Mouse (Mus musculus) heart, embryonic 14.5 days (tissue): ENCODE measurements around the gene Blcap. TPM values are rescaled to one million over a fixed set of nuclear protein-coding genes. Genes with fewer than 3 reads are reported as not detected.

Experiments
- ATAC-seq: fragments of 200-750 bp; cut with Nextera tagmentation; 2 replicates; pipeline ENCODE4 v1.8.0; 2017; ENCODE audit warnings: low read depth, moderate TSS enrichment; ENCODE audit not compliant: insufficient number of reproducible peaks, insufficient read depth, low FRiP score
- H3K27ac ChIP-seq, 2 experiments: fragments of 200-500 bp in 1 of 2; fragments of 300-500 bp in 1 of 2; sonication (generic) in 1 of 2; replicated peaks in 1 of 2; 2 replicates each; pipeline ENCODE4 v1.5.1; 2012 to 2014; ENCODE audit warnings: low read depth in 2 of 2, low read length in 2 of 2, control low read depth in 1 of 2, mild to moderate bottlenecking in 1 of 2, mixed read lengths in 1 of 2; ENCODE audit not compliant: control insufficient read depth in 1 of 2, insufficient read depth in 1 of 2
- H3K27me3 ChIP-seq: fragments of 300-500 bp; sonication (generic); 2 replicates; pipeline ENCODE4 v1.6.1; 2014; ENCODE audit warnings: mild to moderate bottlenecking, low read length, control low read depth; ENCODE audit not compliant: control insufficient read depth, insufficient read depth
- H3K36me3 ChIP-seq: fragments of 300-500 bp; sonication (generic); 2 replicates; pipeline ENCODE4 v1.6.1; 2014; ENCODE audit warnings: mild to moderate bottlenecking, control low read depth, low read length, mixed read lengths; ENCODE audit not compliant: control insufficient read depth, insufficient read depth
- H3K4me1 ChIP-seq, 2 experiments: fragments of 200-500 bp in 1 of 2; fragments of 300-500 bp in 1 of 2; sonication (generic) in 1 of 2; 2 replicates each; pipeline ENCODE4 v1.6.1; 2012 to 2014; ENCODE audit warnings: low read length in 2 of 2, control low read depth in 1 of 2, mixed read lengths in 1 of 2; ENCODE audit not compliant: control insufficient read depth in 2 of 2, insufficient read depth in 2 of 2
- H3K4me2 ChIP-seq: fragments of 300-500 bp; sonication (generic); 2 replicates; pipeline ENCODE4 v1.6.1; 2014; ENCODE audit warnings: mild to moderate bottlenecking, low read length
- H3K4me3 ChIP-seq, 2 experiments: fragments of 200-500 bp in 1 of 2; fragments of 300-500 bp in 1 of 2; sonication (generic) in 1 of 2; 2 replicates each; pipeline ENCODE4 v1.5.1; 2012 to 2014; ENCODE audit warnings: low read length in 2 of 2, mild to moderate bottlenecking in 2 of 2, control low read depth in 1 of 2, low read depth in 1 of 2, moderate library complexity in 1 of 2; ENCODE audit not compliant: control insufficient read depth in 1 of 2, insufficient read depth in 1 of 2
- H3K9ac ChIP-seq: fragments of 300-500 bp; sonication (generic); 2 replicates; pipeline ENCODE4 v1.6.1; 2014; ENCODE audit warnings: mild to moderate bottlenecking, low read length
- H3K9me3 ChIP-seq: fragments of 300-500 bp; sonication (generic); 2 replicates; pipeline ENCODE4 v1.6.1; 2016; ENCODE audit warnings: low read length, control low read depth; ENCODE audit not compliant: control insufficient read depth
- WGBS: fragments of 180-500 bp; shearing (Covaris S2); extraction: QIAGEN DNeasy Blood & Tissue Kit; methylation state at CpG from one replicate; pipeline ENCODE4 v1.1.7; 2014; 5-methylcytosine and 5-hydroxymethylcytosine counted together
- polyA plus RNA-seq: library from polyadenylated mRNA; unstranded; fragments of >200 nt; fragmentation: Nextera tagmentation; extraction: Ambion mirVana; gene quantifications from 2 replicates; pipeline ENCODE4 v1.2.1, GENCODE M21; 2014

Gene Blcap
- polyA plus RNA-seq, 1 experiment from 2014 or later = 41.0 TPM

DNA sequence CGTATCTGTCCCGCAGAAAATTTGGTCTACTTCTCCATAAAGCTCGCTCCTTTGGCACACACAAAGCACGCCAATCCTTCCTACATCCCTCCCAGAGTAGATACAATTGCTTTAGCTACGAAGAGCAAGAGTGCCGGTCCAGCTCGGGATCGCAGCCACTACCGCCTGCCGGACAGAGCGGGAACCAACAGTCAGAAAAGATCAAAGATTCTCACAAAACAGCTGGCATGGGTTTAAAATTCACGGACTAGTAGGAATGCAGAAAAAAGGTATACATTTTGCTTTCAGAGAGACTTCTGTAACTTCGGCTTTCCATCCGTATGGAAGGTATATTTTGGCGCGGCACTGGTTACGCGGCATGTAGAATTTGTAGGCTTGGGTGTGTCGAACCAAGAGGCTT lies 11.6 kb downstream of the Blcap start:
- peaks cover 35% of the 10 kb centered on the region for H3K9me3 ChIP-seq
- ATAC-seq = no peak
- H3K4me2 ChIP-seq = peak overlapping the region; percentile 85
- WGBS = 57% methylated on average over 19 of the region's 19 CpGs
- peaks cover 40% of the 10 kb centered on the region for H3K36me3 ChIP-seq
- H3K4me3 ChIP-seq = peak overlapping the region; percentile 49 to 55
- no peaks in the 10 kb centered on the region for H3K27me3 ChIP-seq
- peaks cover 7 to 17% of the 10 kb centered on the region in 2 experiments for H3K4me1 ChIP-seq
- no peak overlapping the region; the same call in 1 of the 2 replicates for H3K9ac ChIP-seq
- H3K27ac ChIP-seq = no peak overlapping the region

DNA sequence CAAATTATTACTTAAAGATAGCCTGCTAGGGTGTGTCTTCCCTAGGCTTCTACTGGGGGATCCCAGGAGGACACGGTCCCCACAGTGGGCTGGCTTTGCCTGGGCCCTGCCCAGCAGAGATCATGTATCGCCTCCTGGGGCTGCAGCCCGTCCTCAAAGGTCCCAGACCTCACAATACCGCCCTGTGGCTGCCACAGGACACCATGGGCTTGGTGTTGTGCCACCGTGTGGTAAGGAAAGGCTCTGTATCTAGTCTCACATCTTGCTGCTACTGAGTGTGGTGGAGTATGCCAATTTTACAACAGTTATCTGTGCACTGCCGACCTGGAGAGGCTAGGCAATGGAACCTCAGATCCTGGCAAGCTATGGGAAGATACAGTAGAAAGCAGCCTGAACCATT lies 12.6 kb downstream of the Blcap start:
- H3K27ac ChIP-seq = no peak overlapping the region
- 72% methylated on average over 6 of the region's 6 CpGs for WGBS
- H3K9ac ChIP-seq = no peak overlapping the region
- no peak for ATAC-seq
- no peak overlapping the region for H3K4me2 ChIP-seq
- H3K4me3 ChIP-seq = no peak overlapping the region
- no peaks in the 10 kb centered on the region for H3K27me3 ChIP-seq
- peaks cover 35% of the 10 kb centered on the region for H3K36me3 ChIP-seq
- peaks cover 11 to 25% of the 10 kb centered on the region in 2 experiments for H3K4me1 ChIP-seq
- H3K9me3 ChIP-seq = peaks cover 35% of the 10 kb centered on the region

DNA sequence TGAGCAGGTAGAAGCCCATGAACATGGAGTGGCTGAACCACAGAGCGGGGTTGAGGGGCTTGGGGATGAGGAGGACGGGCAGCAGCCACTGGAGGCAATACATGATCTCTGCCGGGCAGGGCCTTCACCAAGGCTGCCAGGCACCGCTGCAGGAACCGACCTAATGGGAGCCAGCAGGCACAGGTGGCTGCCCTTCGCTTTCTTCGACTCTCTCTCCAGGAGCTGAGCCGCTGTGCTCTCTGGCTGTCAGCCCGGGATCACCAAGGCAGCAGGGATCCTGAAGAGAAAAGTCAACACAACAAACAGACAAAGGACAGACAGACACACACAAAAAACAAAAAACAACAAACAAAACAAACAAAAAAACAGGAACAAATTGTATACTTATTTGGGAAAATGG lies 13.0 kb downstream of the Blcap start:
- 86% methylated on average over 9 of the region's 9 CpGs for WGBS
- Histone ChIP-seq H3K27ac (no peak overlapping the region), H3K27me3 (no peaks in the 10 kb centered on the region), H3K9ac (no peak overlapping the region), H3K9me3 (peaks cover 35% of the 10 kb centered on the region), H3K36me3 (peaks cover 33% of the 10 kb centered on the region), H3K4me1 (peaks cover 11 to 25% of the 10 kb centered on the region in 2 experiments), H3K4me3 (no peak overlapping the region), H3K4me2 (no peak overlapping the region)
- no peak for ATAC-seq

DNA sequence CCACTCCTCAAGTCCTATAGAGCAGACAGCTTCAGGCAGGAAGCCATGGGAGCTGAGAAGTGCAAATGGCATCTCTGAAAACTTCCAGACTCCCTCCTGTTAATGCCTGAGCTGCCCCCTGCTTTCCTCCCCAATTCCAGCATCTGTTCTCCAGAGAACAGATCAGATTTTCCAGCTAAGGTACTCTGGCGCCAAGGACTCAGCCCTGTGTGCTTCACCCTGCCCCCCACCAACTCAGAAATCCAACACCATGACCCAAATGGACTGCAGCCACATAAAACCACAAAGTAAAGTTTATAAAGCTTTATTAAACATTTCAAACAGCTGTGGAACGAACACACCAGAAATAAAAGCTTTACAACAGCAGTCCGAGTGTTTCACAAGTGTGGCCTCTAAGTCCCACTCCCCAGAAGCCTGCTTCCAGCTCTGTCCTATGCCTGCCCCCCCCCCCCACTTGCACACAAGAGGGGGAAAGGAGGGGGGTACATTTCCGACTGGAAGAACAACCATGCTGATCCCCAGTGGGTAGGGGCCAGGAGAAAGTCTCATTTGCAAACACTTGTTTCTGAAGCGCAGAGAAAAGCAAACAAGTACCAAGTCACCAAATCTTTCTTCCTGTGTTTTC lies 14.9 kb downstream of the Blcap start:
- 62% methylated on average over 5 of the region's 5 CpGs for WGBS
- Histone ChIP-seq H3K9ac (no peak overlapping the region), H3K4me1 (peaks cover 17 to 30% of the 10 kb centered on the region in 2 experiments), H3K4me2 (no peak overlapping the region), H3K9me3 (peaks cover 26% of the 10 kb centered on the region), H3K27me3 (no peaks in the 10 kb centered on the region), H3K36me3 (peaks cover 24% of the 10 kb centered on the region), H3K4me3 (no peak overlapping the region), H3K27ac (no peak overlapping the region; a peak in 1 of 4 replicates)
- ATAC-seq = no peak

DNA sequence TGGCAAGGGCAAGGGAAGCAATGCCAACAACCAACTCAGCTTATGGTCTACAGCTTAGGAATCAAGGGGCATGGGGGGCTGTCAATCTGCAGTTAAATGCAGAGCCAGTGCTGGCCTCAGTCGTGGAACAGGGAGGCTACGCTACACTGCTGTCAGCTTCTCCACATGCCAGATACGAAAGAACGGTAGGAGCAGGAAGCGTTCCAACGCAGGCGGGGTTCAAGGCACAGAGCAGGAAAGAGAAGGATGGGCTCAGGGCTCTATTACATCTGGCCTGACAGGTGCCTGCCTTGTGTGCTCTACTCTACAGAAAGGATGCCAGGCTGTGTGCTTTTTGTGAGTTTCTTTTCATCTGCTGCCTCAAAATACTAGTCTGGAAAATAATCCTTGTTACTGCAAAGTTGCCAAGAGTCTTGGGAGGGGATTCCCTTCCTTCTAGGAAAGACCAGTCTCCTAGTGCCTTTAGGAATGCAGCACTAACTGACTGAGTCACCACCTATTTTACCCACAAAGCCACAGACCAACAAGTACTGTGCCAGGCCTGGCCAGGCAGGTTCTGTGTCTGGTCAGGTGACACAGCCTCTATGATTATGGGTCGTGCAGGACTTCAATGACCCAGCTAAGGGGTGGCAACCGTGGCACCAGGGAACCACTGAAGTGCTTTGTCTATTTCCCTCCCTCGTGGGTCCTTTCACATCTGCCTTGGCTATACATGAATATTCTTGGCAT lies 18.8 kb downstream of the Blcap start:
- Histone ChIP-seq H3K9ac (no peak overlapping the region), H3K4me2 (no peak overlapping the region), H3K4me1 (peaks cover 17 to 30% of the 10 kb centered on the region in 2 experiments), H3K4me3 (no peak overlapping the region), H3K27ac (no peak overlapping the region), H3K9me3 (no peaks in the 10 kb centered on the region), H3K36me3 (peaks cover 30% of the 10 kb centered on the region), H3K27me3 (no peaks in the 10 kb centered on the region)
- 66% methylated on average over 10 of the region's 10 CpGs for WGBS
- no peak for ATAC-seq

DNA sequence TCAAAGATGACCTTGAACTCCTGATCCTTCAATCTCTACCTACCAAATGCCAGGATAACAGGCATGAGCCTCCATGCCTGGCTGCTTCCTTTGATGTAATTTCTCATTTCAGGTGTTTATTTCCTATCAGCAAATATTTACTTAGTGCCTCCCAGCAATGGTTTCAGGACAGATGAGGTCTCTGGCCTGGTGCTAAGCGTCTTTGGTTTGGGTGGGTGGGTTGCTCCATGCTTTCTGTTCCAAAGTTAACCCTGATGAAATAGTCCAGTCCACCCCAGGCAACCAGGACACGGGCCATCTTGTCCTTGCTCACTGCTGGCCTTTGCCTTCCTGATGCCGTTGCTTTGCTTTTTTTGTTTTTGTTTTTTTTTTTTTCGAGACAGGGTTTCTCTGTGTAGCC lies 20.8 kb downstream of the Blcap start:
- Histone ChIP-seq H3K36me3 (peaks cover 37% of the 10 kb centered on the region), H3K4me1 (peaks cover 17 to 21% of the 10 kb centered on the region in 2 experiments), H3K9ac (no peak overlapping the region), H3K9me3 (no peaks in the 10 kb centered on the region), H3K4me2 (no peak overlapping the region), H3K27me3 (no peaks in the 10 kb centered on the region), H3K27ac (no peak overlapping the region), H3K4me3 (no peak overlapping the region)
- no peak for ATAC-seq
- 84% methylated on average over 4 of the region's 4 CpGs for WGBS

DNA sequence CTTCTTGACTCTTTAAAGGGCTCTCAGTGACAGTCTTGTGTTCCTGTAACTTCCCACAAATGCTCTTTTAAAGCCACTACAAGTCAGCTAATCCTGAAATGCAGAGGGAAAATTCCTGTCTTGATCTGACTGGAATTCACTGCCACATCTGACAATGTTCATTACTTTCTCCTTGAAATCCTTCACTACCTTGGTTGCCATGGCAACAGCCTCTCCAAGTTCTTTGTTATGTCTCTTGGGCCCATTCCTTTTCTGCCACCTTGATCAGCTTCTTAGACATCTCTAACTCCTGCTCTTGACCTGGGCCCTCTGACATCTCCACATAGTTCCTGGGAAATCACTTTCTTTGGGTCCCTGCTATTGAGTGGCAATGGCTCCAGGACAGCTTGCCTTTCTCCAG lies 24.4 kb downstream of the Blcap start:
- no peak for ATAC-seq
- Histone ChIP-seq H3K36me3 (peaks cover 65% of the 10 kb centered on the region), H3K27ac (no peak overlapping the region), H3K27me3 (no peaks in the 10 kb centered on the region), H3K4me3 (no peak overlapping the region), H3K9ac (no peak overlapping the region), H3K4me1 (no peaks in the 10 kb centered on the region), H3K9me3 (no peaks in the 10 kb centered on the region), H3K4me2 (no peak overlapping the region)
